Mouse (Mus musculus) embryonic facial prominence, embryonic 14.5 days (tissue): ENCODE results near the gene Tpst1. TPM values are rescaled to one million over a fixed set of nuclear protein-coding genes. Genes with fewer than 3 reads are reported as not detected.

Experiments used
- ATAC-seq: fragments of 200-750 bp; cut with Nextera tagmentation; 2 replicates; pipeline ENCODE4 v1.8.0; 2017; ENCODE audit warnings: low read depth, moderate number of reproducible peaks, moderate TSS enrichment
- DNase-seq: peaks from one replicate; pipeline ENCODE4 v3.0.0-alpha.2; 2015; ENCODE audit warnings: low spot score
- H3K27ac ChIP-seq: fragments of 300-500 bp; sonication (generic); replicated peaks from 2 replicates; pipeline ENCODE4 v1.5.1; 2014; ENCODE audit warnings: low read depth, mild to moderate bottlenecking, low read length, moderate library complexity
- H3K27me3 ChIP-seq: fragments of 300-500 bp; sonication (generic); replicated peaks from 2 replicates; pipeline ENCODE4 v1.6.1; 2014; ENCODE audit warnings: low read length; ENCODE audit not compliant: control insufficient read depth, insufficient read depth
- H3K36me3 ChIP-seq: fragments of 300-500 bp; sonication (generic); 2 replicates; pipeline ENCODE4 v1.6.1; 2014; ENCODE audit warnings: low read length, mixed read lengths; ENCODE audit not compliant: control insufficient read depth, insufficient read depth
- H3K4me1 ChIP-seq: fragments of 300-500 bp; sonication (generic); 2 replicates; pipeline ENCODE4 v1.6.1; 2014; ENCODE audit warnings: antibody characterized with exemption, low read length; ENCODE audit not compliant: control insufficient read depth, insufficient read depth
- H3K4me2 ChIP-seq: fragments of 300-500 bp; sonication (generic); 2 replicates; pipeline ENCODE4 v1.6.1; 2014; ENCODE audit warnings: low read depth, mild to moderate bottlenecking, low read length, moderate library complexity, mixed read lengths
- H3K4me3 ChIP-seq: fragments of 300-500 bp; sonication (generic); 2 replicates; pipeline ENCODE4 v1.5.1; 2014; ENCODE audit warnings: low read depth, mild to moderate bottlenecking, low read length
- H3K9ac ChIP-seq: fragments of 300-500 bp; sonication (generic); 2 replicates; pipeline ENCODE4 v1.6.1; 2014; ENCODE audit warnings: low read depth, mild to moderate bottlenecking, low read length, moderate library complexity, mixed read lengths
- H3K9me3 ChIP-seq: fragments of 300-500 bp; sonication (generic); 2 replicates; pipeline ENCODE4 v1.6.1; 2016; ENCODE audit warnings: low read length; ENCODE audit not compliant: control insufficient read depth
- WGBS: fragments of 180-500 bp; shearing (Covaris S2); extraction: QIAGEN DNeasy Blood & Tissue Kit; methylation state at CpG from one replicate; pipeline ENCODE4 v1.1.7; 2014; 5-methylcytosine and 5-hydroxymethylcytosine counted together
- polyA plus RNA-seq: library from polyadenylated mRNA; unstranded; fragments of >200 nt; fragmentation: Nextera tagmentation; extraction: Ambion mirVana; gene quantifications from 2 replicates; pipeline ENCODE4 v1.2.1, GENCODE M21; 2014

The Tpst1 gene
- polyA plus RNA-seq, 1 experiment from 2014 or later: 94.0 TPM

DNA sequence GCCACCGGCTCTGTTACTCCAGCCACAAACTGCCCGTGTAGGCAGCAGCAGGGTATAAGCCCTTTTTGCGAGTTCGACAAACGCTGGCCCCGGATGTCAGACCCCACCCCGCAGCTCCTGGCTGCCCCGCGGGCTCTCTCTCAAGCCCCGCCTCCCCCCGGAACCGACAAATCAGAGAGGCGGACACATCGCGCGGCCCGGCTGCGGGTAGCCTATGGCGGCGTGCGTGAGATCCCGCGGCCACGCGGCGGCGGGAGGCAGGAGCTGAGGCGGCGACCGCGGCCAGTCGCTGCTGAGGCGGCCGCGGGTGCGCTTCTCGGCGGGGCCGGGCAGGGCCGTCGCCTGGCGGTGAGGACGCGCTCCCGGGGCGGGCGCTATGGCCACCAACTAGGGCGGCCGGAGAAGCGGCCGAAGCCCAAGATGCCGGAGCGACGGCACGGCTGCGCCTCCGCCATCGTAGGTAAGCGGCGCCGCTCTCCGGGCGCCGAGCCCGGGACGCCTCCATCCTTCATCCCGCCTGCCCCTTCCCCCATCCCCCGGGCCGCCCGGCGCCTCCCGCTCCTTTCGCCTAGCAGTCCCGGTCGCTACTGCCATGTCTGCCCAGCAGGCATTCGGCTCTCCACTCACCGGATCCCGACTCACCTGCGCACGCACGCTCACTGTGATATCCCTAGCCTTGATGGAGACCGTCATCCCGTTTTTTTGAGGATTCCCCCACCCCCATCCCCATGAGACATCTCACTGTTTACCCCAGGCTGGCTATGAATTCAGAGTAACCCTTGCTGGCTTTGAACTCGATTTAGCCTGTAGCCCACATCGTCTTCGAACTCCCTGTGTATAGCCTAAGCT lies 6.3 kb downstream of the Tpst1 start:
- WGBS: 3% methylated on average over 31 of the region's 86 CpGs
- peak overlapping the region; percentile 83 for H3K4me2 ChIP-seq
- peak overlapping the region; percentile 69 for H3K27ac ChIP-seq
- no peaks in the 10 kb centered on the region for H3K27me3 ChIP-seq
- H3K4me1 ChIP-seq: peaks cover 9% of the 10 kb centered on the region; the same call in 1 of the 2 replicates
- H3K4me3 ChIP-seq: peak overlapping the region; percentile 78
- H3K9ac ChIP-seq: peak overlapping the region; percentile 87
- ATAC-seq (peak; percentile 99), DNase-seq (peak; percentile 95)
- H3K36me3 ChIP-seq: peaks cover 5% of the 10 kb centered on the region; the same call in 1 of the 2 replicates
- peaks cover 4% of the 10 kb centered on the region for H3K9me3 ChIP-seq

DNA sequence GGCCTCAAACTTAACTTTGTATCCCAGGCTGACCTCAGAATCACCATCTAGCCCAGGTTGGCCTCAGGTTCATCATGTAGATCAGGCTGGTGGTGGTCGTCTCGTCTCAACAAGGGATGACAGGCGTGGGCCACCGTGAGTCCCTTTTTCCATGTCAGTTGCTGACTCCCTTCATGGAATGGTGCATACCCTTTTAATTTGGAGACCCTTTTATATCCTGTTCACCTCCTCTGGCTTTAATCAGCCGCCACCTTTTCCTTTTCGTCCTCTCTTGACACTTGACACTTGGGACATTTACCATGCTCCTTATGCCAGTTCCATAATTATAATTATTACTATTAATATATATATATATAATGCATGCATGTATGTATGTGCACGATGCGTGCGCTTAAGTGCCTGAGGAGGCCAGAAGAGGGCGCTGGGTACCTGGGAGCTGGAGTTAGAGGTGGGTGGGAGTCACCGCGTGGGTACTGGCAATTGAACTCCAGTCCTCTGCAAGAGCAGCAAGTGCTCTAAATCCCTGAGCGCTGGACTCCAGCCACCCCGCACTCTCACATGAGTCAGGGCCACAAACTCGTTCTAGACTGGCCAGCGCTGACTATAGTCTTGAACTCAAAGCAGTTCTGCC lies 7.0 kb downstream of the Tpst1 start:
- H3K4me2 ChIP-seq: peak overlapping the region; percentile 83
- DNase-seq (no peak), ATAC-seq (no peak)
- H3K27me3 ChIP-seq: no peaks in the 10 kb centered on the region
- 71% methylated on average over 16 of the region's 16 CpGs for WGBS
- no peak overlapping the region for H3K27ac ChIP-seq
- H3K4me3 ChIP-seq: peak overlapping the region; percentile 78
- peaks cover 9% of the 10 kb centered on the region; the same call in 1 of the 2 replicates for H3K4me1 ChIP-seq
- peaks cover 4% of the 10 kb centered on the region for H3K9me3 ChIP-seq
- peaks cover 5% of the 10 kb centered on the region; the same call in 1 of the 2 replicates for H3K36me3 ChIP-seq
- H3K9ac ChIP-seq: peak overlapping the region; percentile 87

DNA sequence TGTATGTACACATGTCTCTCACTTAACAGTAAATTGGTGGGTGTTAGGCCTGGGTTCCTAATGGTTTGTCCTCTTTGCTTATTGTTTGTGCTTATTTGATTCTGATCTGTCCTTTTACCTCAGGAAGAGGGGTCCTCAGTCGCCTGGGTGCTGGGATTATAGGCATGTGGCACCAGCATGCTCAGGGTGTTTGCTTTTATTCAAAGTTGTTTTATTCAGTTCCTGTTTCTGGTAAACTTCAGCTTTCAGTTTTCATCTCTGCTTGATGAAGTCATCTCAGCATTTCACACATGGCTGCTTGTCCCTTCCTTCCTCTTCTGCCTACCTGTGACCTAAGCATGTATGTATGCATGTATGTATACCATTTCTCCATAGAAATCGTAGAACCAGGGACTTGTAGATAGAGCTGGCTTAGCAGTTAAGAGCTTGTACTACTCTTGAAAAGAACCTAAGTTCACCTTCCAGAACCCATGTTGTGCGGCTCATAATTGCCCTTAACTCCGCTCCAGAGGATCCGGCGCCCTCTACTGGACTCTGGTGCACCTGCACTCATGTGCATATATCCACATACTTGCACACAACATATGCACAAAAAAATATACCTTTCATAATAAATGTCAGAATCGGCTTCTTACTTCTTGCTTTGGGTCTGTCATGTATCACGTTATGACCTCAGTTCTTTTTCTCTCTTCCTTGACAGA lies 8.2 kb downstream of the Tpst1 start:
- Histone ChIP-seq H3K27ac (no peak overlapping the region), H3K9me3 (peaks cover 8% of the 10 kb centered on the region), H3K27me3 (no peaks in the 10 kb centered on the region), H3K4me2 (no peak overlapping the region), H3K9ac (no peak overlapping the region), H3K4me3 (no peak overlapping the region), H3K4me1 (peaks cover 9% of the 10 kb centered on the region; the same call in 1 of the 2 replicates), H3K36me3 (peaks cover 15% of the 10 kb centered on the region; the same call in 1 of the 2 replicates)
- 96% methylated on average over 8 of the region's 8 CpGs for WGBS
- ATAC-seq (no peak), DNase-seq (no peak)

DNA sequence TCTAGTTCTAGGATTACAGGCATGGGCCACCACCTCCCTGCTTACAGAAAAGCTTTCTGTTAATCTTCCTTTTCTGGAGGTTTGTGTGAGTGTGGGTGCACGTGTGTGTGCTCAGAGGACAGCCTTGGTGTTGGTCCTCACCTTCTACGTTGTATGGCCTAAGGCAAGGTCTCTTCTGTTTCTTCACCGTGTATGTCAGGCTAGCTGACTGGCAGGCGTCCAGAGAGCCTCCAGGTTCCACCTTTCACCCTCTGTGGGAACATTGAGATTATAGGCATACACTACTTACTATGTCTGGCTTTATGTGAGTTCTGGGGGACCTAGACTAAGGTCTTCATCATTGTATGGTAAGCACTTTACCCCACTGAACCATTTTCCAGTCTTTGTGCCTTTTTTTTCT lies 9.3 kb downstream of the Tpst1 start:
- no peak overlapping the region for H3K9ac ChIP-seq
- no peak for DNase-seq
- no peak for ATAC-seq
- 76% methylated on average over 4 of the region's 4 CpGs for WGBS
- no peaks in the 10 kb centered on the region for H3K27me3 ChIP-seq
- no peak overlapping the region for H3K4me3 ChIP-seq
- H3K4me2 ChIP-seq: no peak overlapping the region
- peaks cover 8% of the 10 kb centered on the region for H3K9me3 ChIP-seq
- H3K36me3 ChIP-seq: peaks cover 17% of the 10 kb centered on the region; the same call in 1 of the 2 replicates
- no peak overlapping the region for H3K27ac ChIP-seq
- peaks cover 9% of the 10 kb centered on the region; the same call in 1 of the 2 replicates for H3K4me1 ChIP-seq

DNA sequence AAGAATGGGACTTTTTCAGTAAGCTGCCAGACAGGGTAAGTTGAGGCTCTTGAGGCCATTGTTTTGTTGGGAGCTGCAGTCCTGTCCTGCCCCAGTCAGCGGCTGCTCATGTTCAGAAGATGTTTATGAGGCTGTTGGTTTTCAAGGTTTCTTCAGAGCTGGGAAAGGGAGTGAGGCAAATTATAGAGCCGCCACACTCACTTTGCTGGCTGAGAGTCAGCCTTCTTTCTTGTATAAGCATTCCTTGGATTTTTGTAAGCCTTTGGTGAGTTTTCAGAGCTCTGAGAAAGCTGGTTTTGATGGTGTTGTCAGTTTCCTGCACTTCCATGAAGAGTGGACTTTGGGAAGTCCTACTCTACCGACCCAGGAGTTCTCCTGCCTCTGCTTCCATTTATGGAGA lies 11.1 kb downstream of the Tpst1 start:
- Histone ChIP-seq H3K4me3 (no peak overlapping the region), H3K4me1 (peaks cover 6% of the 10 kb centered on the region; the same call in 1 of the 2 replicates), H3K9me3 (peaks cover 8% of the 10 kb centered on the region), H3K4me2 (no peak overlapping the region), H3K27me3 (no peaks in the 10 kb centered on the region), H3K27ac (no peak overlapping the region), H3K36me3 (peaks cover 20% of the 10 kb centered on the region; the same call in 1 of the 2 replicates), H3K9ac (no peak overlapping the region)
- ATAC-seq (no peak), DNase-seq (no peak)
- WGBS: 77% methylated on average over 3 of the region's 3 CpGs

DNA sequence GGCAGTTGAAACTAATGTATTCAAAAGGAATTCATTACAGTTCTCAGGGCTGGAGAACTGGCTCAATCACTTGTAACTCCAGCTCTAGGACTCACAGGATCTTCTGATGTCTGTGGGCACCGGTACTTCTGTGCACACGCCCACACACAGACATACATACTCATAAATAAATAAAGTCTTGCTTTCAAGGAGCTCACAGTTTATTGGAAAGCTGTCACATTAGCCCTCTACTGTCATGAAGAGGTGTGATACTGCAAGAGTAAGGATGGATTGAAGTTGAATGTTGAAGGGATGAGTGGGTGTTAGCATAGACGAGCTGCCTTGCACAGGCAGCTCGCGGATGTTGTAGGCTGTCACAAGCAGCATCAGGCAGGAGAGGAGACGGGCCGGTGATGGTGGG lies 14.9 kb downstream of the Tpst1 start:
- Histone ChIP-seq H3K4me3 (no peak overlapping the region), H3K9ac (no peak overlapping the region), H3K27ac (no peak overlapping the region), H3K4me1 (no peaks in the 10 kb centered on the region), H3K9me3 (0 out of 2 replicates have a peak, but pooled peaks cover 5% of the 10 kb centered on the region), H3K4me2 (no peak overlapping the region), H3K27me3 (no peaks in the 10 kb centered on the region), H3K36me3 (peaks cover 30% of the 10 kb centered on the region)
- DNase-seq (no peak), ATAC-seq (no peak)
- WGBS: 90% methylated on average over 7 of the region's 7 CpGs

DNA sequence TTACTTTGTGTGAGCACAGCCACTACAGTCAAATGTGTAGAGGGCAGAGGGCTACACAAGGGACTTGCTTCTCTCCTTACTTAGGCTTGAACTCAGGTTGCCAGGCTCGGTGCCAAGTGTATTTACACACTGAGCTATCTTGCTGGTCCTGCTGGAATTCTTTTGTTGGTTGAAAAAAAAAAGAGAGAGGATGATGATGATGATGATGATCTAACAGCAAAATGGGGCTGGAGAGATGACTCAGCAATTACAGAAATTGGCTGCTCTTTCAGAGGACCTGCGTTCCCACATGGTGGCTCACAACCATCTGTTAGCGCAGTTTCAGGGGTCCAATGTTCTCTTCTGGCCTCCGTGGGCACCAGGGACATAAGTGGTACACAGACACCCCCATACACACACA lies 15.5 kb downstream of the Tpst1 start:
- Histone ChIP-seq H3K4me3 (no peak overlapping the region), H3K27ac (no peak overlapping the region), H3K4me1 (no peaks in the 10 kb centered on the region), H3K27me3 (no peaks in the 10 kb centered on the region), H3K4me2 (no peak overlapping the region), H3K36me3 (peaks cover 30% of the 10 kb centered on the region), H3K9ac (no peak overlapping the region), H3K9me3 (0 out of 2 replicates have a peak, but pooled peaks cover 5% of the 10 kb centered on the region)
- DNase-seq: no peak
- 83% methylated on average over 4 of the region's 4 CpGs for WGBS
- ATAC-seq: no peak

DNA sequence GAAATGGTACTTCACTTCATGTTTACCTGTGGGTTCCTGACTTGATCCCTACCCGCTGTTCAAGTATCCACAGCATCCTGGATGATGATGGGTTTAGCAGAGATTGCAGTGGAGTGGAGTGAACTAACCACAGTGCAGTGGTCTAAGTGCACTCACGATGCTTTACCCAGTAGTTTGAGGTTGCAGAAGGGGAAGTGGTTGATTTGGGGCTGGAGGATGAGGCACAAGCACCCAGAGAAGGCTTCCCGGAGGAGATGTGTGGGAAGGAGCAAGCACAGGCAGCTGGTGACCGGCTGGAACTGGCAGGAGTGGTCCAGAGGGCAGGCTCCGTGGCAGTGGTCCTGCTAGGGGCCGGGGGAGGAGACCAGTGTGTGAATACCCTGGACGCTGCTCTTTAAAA lies 16.1 kb downstream of the Tpst1 start:
- ATAC-seq (peak; percentile 37; the same call in 1 of the 2 replicates), DNase-seq (peak; percentile 41)
- no peak overlapping the region for H3K9ac ChIP-seq
- no peak overlapping the region for H3K27ac ChIP-seq
- no peaks in the 10 kb centered on the region for H3K27me3 ChIP-seq
- no peak overlapping the region for H3K4me2 ChIP-seq
- no peaks in the 10 kb centered on the region for H3K4me1 ChIP-seq
- no peak overlapping the region for H3K4me3 ChIP-seq
- WGBS: 68% methylated on average over 6 of the region's 7 CpGs
- 0 out of 2 replicates have a peak, but pooled peaks cover 5% of the 10 kb centered on the region for H3K9me3 ChIP-seq
- peaks cover 30% of the 10 kb centered on the region for H3K36me3 ChIP-seq
